Mouse (Mus musculus) small intestine, adult 2 months (tissue): ENCODE measurements at regions not wholly inside any gene's neighbourhood (a gene's known extent, or its start where the extent isn't known, plus 50 kb on each side); places are given as distances from the start of the nearest gene placed in this dataset.

Experiments used
- CTCF ChIP-seq: fragments of 200-500 bp; IDR thresholded peaks from 2 replicates; pipeline ENCODE4 v1.5.1; 2012; ENCODE audit warnings: low read depth, mild to moderate bottlenecking, control low read depth, inconsistent platforms, low read length, moderate library complexity, mixed read lengths; ENCODE audit not compliant: insufficient replicate concordance, insufficient read length; ENCODE audit errors: extremely low read depth
- POLR2A ChIP-seq: fragments of 200-500 bp; IDR thresholded peaks from 2 replicates; pipeline ENCODE4 v1.6.1; 2012; ENCODE audit warnings: low read depth, mild to moderate bottlenecking, control low read depth, inconsistent platforms, low read length, moderate library complexity

GRCm38 (mm10) chr14:16079096-16079495 lies 170.0 kb upstream of the Ngly1 start:
- no peak for TF ChIP-seq CTCF
- TF ChIP-seq POLR2A = no peak
